Mouse (Mus musculus) lung, embryonic 15.5 days (tissue): ENCODE results near the gene Vmn1r112. TPM values are rescaled to one million over a fixed set of nuclear protein-coding genes. Genes with fewer than 3 reads are reported as not detected.
"Not testable (repeated sequence)": the region's sequence is repeated elsewhere in the genome, so short reads cannot be mapped to it uniquely, and the experiment has no call there.

Experiments
- ATAC-seq: fragments of 200-750 bp; cut with Nextera tagmentation; 2 replicates; pipeline ENCODE4 v1.8.0; 2017; ENCODE audit warnings: moderate number of reproducible peaks, borderline replicate concordance; ENCODE audit not compliant: low FRiP score, low TSS enrichment; ENCODE audit errors: extremely low read depth
- H3K27ac ChIP-seq: fragments of 300-500 bp; sonication (generic); 2 replicates; pipeline ENCODE4 v1.5.1; 2015; ENCODE audit warnings: moderate library complexity, mild to moderate bottlenecking, inconsistent platforms
- H3K27me3 ChIP-seq: fragments of 300-500 bp; sonication (generic); 2 replicates; pipeline ENCODE4 v1.6.1; 2015; ENCODE audit warnings: inconsistent platforms
- H3K36me3 ChIP-seq: fragments of 300-500 bp; sonication (generic); 2 replicates; pipeline ENCODE4 v1.6.1; 2015; ENCODE audit warnings: inconsistent platforms
- H3K4me1 ChIP-seq: fragments of 300-500 bp; sonication (generic); 2 replicates; pipeline ENCODE4 v1.6.1; 2015; ENCODE audit warnings: inconsistent platforms
- H3K4me2 ChIP-seq: fragments of 300-500 bp; sonication (generic); 2 replicates; pipeline ENCODE4 v1.6.1; 2015; ENCODE audit warnings: inconsistent platforms, mild to moderate bottlenecking, moderate library complexity
- H3K4me3 ChIP-seq: fragments of 300-500 bp; sonication (generic); 2 replicates; pipeline ENCODE4 v1.5.1; 2015; ENCODE audit warnings: mild to moderate bottlenecking, inconsistent platforms
- H3K9ac ChIP-seq: fragments of 300-500 bp; sonication (generic); 2 replicates; pipeline ENCODE4 v1.6.1; 2015; ENCODE audit warnings: inconsistent platforms
- H3K9me3 ChIP-seq: fragments of 300-500 bp; sonication (generic); 2 replicates; pipeline ENCODE4 v1.6.1; 2016; ENCODE audit warnings: inconsistent platforms
- WGBS: fragments of 180-500 bp; shearing (Covaris S2); methylation state at CpG from one replicate; pipeline ENCODE4 v1.1.7; 2015; 5-methylcytosine and 5-hydroxymethylcytosine counted together
- polyA plus RNA-seq: library from polyadenylated mRNA; unstranded; fragments of >200 nt; fragmentation: Nextera tagmentation; extraction: Ambion mirVana; gene quantifications from 2 replicates; pipeline ENCODE4 v1.2.1, GENCODE M21; 2015

Vmn1r112 gene
- polyA plus RNA-seq: not detected in 2 replicates

GRCm38 (mm10) chr7:20770885-20771284 is at the start of gene Vmn1r112:
TSS of gene Vmn1r112 (plus strand) at chr7:20771185.
- not testable (repeated sequence) for H3K36me3 ChIP-seq, H3K9ac ChIP-seq, H3K9me3 ChIP-seq, ATAC-seq, H3K4me1 ChIP-seq, H3K4me3 ChIP-seq, H3K4me2 ChIP-seq, H3K27ac ChIP-seq, H3K27me3 ChIP-seq
- WGBS: no CpG with 5 or more reads among the region's 3 CpGs

GRCm38 (mm10) chr7:20730524-20730923 is 40.5 kb upstream of the Vmn1r112 start, which contains the start of gene Gm10668:
TSS of gene Gm10668 (minus strand) at chr7:20730624.
- not testable (repeated sequence) for H3K27ac ChIP-seq, H3K4me1 ChIP-seq, H3K27me3 ChIP-seq, H3K36me3 ChIP-seq, ATAC-seq, H3K4me2 ChIP-seq, H3K4me3 ChIP-seq, H3K9me3 ChIP-seq, H3K9ac ChIP-seq
- WGBS: no CpG with 5 or more reads among the region's 1 CpGs

- not testable (repeated sequence) for H3K4me2 ChIP-seq, H3K9me3 ChIP-seq, H3K9ac ChIP-seq, H3K4me3 ChIP-seq, ATAC-seq, H3K4me1 ChIP-seq, H3K36me3 ChIP-seq, H3K27me3 ChIP-seq, H3K27ac ChIP-seq
- 53% methylated on average over 2 of the region's 2 CpGs for WGBS
Measured at GRCm38 (mm10) chr7:20786985-20787384, 16.0 kb downstream of the Vmn1r112 start, which contains the start of gene Vmn1r113. TSS of gene Vmn1r113 (plus strand) at chr7:20787285.

- not testable (repeated sequence) for H3K4me2 ChIP-seq, H3K4me1 ChIP-seq, H3K9me3 ChIP-seq, H3K27ac ChIP-seq, ATAC-seq, H3K36me3 ChIP-seq, H3K4me3 ChIP-seq, H3K9ac ChIP-seq, H3K27me3 ChIP-seq
- no CpG with 5 or more reads among the region's 5 CpGs for WGBS
Measured at GRCm38 (mm10) chr7:20812086-20812485, 41.1 kb downstream of the Vmn1r112 start, which contains the start of gene Vmn1r114. TSS of gene Vmn1r114 (minus strand) at chr7:20812186.

Other genes starting within 250 kb of the Vmn1r112 start
- not detected in 2 replicates for gene Vmn1r104, start 237.3 kb upstream of the Vmn1r112 start, polyA plus RNA-seq
- gene Gm5726, start 225.4 kb upstream of the Vmn1r112 start, polyA plus RNA-seq: not detected in 2 replicates
- not detected in 2 replicates for gene Gm4141, start 194.9 kb upstream of the Vmn1r112 start, polyA plus RNA-seq
- not detected in 2 replicates for gene Gm4513, start 172.2 kb upstream of the Vmn1r112 start, polyA plus RNA-seq
- gene Vmn1r107, start 102.3 kb upstream of the Vmn1r112 start, polyA plus RNA-seq: not detected in 2 replicates
- not detected in 2 replicates for gene Vmn1r111, start 68.0 kb upstream of the Vmn1r112 start, polyA plus RNA-seq
- not detected in 2 replicates for gene Gm10668, start 40.6 kb upstream of the Vmn1r112 start, polyA plus RNA-seq
- gene Vmn1r113, start 16.1 kb downstream of the Vmn1r112 start, polyA plus RNA-seq: not detected in 2 replicates
- gene Vmn1r114, start 41.0 kb downstream of the Vmn1r112 start, polyA plus RNA-seq: not detected in 2 replicates
- not detected in 2 replicates for gene Vmn1r115, start 73.8 kb downstream of the Vmn1r112 start, polyA plus RNA-seq
- gene Vmn1r116, start 101.1 kb downstream of the Vmn1r112 start, polyA plus RNA-seq: not detected in 2 replicates
- not detected in 2 replicates for gene Vmn1r117, start 112.9 kb downstream of the Vmn1r112 start, polyA plus RNA-seq
- gene Vmn1r118, start 141.2 kb downstream of the Vmn1r112 start, polyA plus RNA-seq: not detected in 2 replicates
- gene Vmn1r119, start 241.3 kb downstream of the Vmn1r112 start, polyA plus RNA-seq: not detected in 2 replicates